Mouse (Mus musculus): ENCODE results near the gene Cry2.

The Cry2 gene

GRCm38 (mm10) chr2:92445890-92446289 is 12.0 kb upstream of the Cry2 start:
- DNase-seq (ENCODE audit: low spot score), result no peak

GRCm38 (mm10) chr2:92444376-92444775 is 10.5 kb upstream of the Cry2 start:
- no peak for DNase-seq (ENCODE audit: low spot score)

- peak; percentile 79 for DNase-seq (ENCODE audit: low spot score)
Measured at GRCm38 (mm10) chr2:92443313-92443712, 9.5 kb upstream of the Cry2 start.

- DNase-seq (ENCODE audit: low spot score), result no peak
Measured at GRCm38 (mm10) chr2:92442419-92443001, 8.7 kb upstream of the Cry2 start.

- DNase-seq (ENCODE audit: low spot score), result no peak
Measured at GRCm38 (mm10) chr2:92440432-92440831, 6.6 kb upstream of the Cry2 start.

GRCm38 (mm10) chr2:92438567-92438966 is 4.7 kb upstream of the Cry2 start:
- DNase-seq (ENCODE audit: low spot score), result no peak

- peak; percentile 97 for DNase-seq (ENCODE audit: low spot score)
Measured at GRCm38 (mm10) chr2:92437875-92438274, 4.0 kb upstream of the Cry2 start.

GRCm38 (mm10) chr2:92437366-92437765 is 3.5 kb upstream of the Cry2 start:
- no peak for DNase-seq (ENCODE audit: low spot score)

- no peak for DNase-seq (ENCODE audit: low spot score)
Measured at GRCm38 (mm10) chr2:92435023-92435422, 1.2 kb upstream of the Cry2 start.

GRCm38 (mm10) chr2:92434375-92434745 is 517 bp upstream of the Cry2 start:
- peak; percentile 77 for DNase-seq (ENCODE audit: low spot score)

GRCm38 (mm10) chr2:92432299-92433295 is 1.2 kb downstream of the Cry2 start:
- peak; percentile 88 for DNase-seq (ENCODE audit: low spot score)

GRCm38 (mm10) chr2:92431611-92432179 is 2.1 kb downstream of the Cry2 start:
- DNase-seq (ENCODE audit: low spot score), result peak; percentile 62

GRCm38 (mm10) chr2:92430723-92431541 is 2.9 kb downstream of the Cry2 start:
- peak; percentile 93 for DNase-seq (ENCODE audit: low spot score)

- peak; percentile 41 for DNase-seq (ENCODE audit: low spot score)
Measured at GRCm38 (mm10) chr2:92430089-92430488, 3.8 kb downstream of the Cry2 start.

GRCm38 (mm10) chr2:92427882-92428281 is 6.0 kb downstream of the Cry2 start:
- DNase-seq (ENCODE audit: low spot score), result peak; percentile 87

- DNase-seq (ENCODE audit: low spot score), result peak; percentile 56
Measured at GRCm38 (mm10) chr2:92426426-92426825, 7.4 kb downstream of the Cry2 start.

GRCm38 (mm10) chr2:92425366-92425765 is 8.5 kb downstream of the Cry2 start:
- DNase-seq (ENCODE audit: low spot score), result no peak

GRCm38 (mm10) chr2:92424462-92425308 is 9.2 kb downstream of the Cry2 start:
- DNase-seq (ENCODE audit: low spot score), result peak; percentile 97

- DNase-seq (ENCODE audit: low spot score), result peak; percentile 97
Measured at GRCm38 (mm10) chr2:92423702-92424461, 10.0 kb downstream of the Cry2 start.

- no peak for DNase-seq (ENCODE audit: low spot score)
Measured at GRCm38 (mm10) chr2:92423156-92423555, 10.7 kb downstream of the Cry2 start.

Data from adipocyte (in vitro differentiated cells).